Mouse (Mus musculus) right cerebral cortex, postnatal 36 days (tissue): Measurements from ENCODE around the gene Dpp8.

Source experiments
- DNase-seq, 2 experiments: peaks; one replicate each; pipeline ENCODE4 v3.0.0; 2022; ENCODE audit warnings: low spot score in 2 of 2, mixed read lengths in 1 of 2

The Dpp8 gene

DNA sequence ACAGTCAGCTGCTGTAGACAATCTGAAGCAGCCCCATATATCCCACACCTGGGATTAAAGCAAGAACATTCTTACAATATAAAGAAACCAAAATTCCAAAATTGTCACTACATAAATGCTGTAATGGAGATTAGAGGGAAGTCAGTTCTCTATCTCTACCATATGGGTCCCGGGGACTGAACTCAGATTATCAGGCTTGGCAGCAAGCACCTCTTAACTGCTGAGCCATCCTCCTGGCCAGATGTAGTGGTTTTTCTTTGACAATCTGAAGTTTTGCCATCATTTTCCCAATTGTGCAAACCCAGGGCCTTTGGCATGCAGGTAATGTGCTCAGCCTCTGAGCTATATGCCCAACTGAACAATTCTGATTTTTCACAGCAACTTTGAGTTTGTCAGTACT is 53.1 kb downstream of the Dpp8 start:
- no peak for DNase-seq

DNA sequence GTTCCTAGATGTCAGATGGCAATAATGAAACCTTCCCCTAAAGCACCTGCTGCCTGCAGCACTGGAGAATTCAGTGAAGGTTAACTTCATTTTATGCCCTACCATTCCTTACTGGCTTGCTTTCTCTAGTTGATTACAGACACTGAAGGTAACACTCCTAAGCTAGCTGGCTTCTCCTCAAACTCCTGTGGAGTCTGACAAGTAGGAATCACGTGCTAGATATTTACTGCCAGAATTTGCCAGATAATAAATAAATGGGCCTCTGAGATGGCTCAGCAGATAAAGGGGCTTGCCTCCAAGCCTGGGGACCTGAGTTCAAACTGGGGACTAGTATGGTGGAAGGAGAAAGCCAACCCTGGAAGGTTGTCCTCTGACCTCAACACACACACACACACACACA is 54.6 kb downstream of the Dpp8 start:
- DNase-seq: no peak

DNA sequence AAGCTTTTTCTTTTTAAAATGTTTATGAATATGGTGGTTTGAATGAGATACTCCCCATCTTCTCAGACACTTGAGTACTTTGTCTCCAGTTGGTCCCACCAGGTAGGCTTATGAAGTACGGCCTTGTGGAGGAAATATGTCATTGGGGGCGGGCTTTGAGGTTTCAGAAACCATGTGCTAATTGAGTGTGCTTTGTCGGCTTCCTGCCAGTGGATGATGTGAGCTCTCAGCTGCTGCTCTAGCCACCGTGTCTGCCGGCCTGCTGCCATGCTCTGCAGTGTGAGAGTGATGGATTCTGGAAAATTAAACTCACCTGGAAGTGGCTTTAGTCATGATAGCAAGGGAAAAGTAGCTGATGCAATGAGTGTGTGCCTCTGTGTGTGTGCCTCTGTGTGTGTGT is 55.3 kb downstream of the Dpp8 start:
- no peak for DNase-seq

DNA sequence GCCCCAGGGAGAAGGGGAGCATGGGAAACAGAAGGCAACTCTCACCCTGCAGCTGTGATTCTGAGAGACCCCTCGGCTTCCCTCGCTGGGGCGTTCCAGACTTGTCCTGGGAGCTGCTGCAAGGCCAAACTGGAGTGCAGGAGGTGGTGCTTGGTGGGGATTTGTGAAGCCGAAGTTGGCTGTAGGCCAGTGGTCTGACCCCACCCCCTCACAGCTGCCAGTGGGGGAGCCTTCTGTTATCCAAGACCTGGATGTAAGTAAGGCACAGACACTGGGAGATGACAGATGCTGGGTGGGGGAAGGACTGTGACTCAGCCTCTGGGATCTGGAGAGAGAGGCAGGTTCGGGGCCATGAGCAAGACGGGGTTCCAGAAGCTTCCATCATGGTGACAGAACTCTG is 62.0 kb downstream of the Dpp8 start:
- DNase-seq: peak in 1 of 2 experiments; percentile 36

DNA sequence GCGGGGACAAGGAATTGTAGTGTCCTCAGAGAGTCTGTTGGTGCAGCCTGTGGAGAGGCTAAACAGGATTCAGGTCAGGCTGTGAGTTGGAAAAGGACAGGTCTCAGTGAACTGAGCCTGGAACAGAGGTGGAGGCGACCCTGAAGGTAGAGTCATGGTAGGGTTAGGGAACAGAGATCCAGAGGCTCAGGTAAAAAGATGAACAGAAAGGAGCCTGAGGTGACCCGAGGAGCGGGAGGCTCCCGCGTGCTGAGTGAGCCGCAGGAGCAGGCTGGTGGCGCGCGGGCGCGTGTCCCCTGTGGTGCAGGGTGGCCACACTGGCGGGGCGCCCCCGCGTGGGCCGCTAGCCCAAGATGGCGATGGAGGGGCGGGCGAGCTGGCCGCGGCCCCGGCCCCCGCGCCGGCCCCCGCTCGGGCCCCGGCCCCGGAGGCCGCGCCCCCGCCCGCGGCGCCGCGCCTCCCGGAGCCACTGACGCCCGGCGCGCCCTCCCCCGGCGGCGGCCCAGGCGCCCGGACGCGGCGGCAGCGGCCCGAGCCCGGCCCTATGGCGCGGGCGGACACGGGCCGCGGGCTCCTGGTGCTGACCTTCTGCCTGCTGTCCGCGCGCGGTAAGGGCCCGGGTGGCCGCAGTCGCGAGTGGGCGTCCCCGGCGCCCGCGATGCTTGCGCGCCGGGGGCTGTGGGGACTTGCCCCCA is 68.9 kb downstream of the Dpp8 start, which contains the start of gene Igdcc4:
TSS of gene Igdcc4 (plus strand) at position 496 of the 695 bp plus-strand sequence.
- peak in 1 of 2 experiments; percentile 26 for DNase-seq

DNA sequence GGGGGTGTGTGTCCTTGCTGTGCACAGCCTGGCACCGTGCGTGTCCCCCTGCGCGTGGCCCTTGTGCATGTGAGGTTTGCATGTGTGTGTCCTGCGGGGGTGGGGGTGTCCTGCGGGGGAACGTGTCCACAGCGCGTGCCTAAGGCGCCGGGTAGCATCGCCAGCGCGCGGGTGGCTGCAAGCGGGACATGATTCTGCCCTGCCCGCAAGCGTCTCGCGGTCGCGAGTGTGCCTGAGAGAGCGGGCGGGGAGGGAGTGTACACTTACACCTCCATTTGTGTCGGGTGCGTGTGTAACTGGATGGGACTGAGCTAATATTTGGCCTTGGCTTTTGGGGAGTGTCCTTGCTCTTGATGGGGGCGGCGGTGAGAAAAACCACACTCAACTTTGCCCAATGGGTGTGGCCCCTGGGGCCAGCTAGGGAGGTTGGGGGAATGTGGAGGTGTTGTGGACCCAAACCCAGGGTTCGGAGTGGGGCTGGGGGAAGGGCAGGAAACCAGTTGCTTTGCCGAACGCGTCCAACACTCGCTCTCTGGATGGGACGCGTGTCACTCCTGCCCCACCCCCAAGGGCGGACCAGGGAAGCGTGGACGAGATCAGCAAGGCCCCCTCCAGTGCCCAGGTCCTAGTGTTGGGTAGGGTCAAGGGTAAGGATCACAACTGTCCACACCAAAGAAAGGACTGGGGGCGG is 69.6 kb downstream of the Dpp8 start:
- DNase-seq: peak in 1 of 2 experiments; percentile 23

DNA sequence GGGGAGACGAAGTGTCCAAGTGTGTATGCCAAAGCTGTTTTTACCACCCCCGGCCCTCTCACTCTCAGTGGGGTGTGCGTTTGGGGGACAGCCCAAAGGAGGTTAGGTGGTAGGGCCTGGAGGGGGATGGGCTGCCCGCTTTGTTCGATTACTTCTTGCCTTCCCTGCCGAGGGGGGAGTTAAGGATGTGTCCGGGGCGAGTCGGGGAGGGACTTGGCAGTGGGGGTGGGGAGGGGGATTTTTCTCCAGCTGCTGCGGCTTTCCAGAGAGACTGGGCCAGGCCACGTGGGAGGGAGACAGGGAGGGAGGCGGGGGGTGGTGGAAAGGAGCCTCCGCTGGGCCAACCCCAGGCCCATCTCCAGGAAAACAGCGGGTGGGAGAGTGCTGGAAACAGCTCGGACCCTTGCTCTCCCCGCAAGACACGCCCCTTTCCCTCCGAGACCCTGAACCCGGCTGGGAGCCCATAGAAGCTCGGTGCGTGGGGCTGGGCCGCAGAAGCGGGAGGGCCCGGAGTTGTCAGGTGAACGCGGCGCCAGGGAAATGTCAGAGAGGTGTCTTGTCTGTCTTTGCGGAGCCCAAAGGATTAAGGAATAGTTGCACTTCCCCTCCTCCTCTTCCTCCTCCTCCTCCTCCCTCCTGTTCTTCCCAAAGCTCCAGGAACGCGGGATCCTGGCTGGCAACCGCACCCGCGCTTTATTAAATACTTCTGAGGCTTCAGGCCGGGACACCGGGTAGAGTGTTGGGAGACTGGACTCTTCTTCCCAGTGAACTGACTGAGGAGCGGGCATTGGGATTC is 70.4 kb downstream of the Dpp8 start:
- DNase-seq: no peak

DNA sequence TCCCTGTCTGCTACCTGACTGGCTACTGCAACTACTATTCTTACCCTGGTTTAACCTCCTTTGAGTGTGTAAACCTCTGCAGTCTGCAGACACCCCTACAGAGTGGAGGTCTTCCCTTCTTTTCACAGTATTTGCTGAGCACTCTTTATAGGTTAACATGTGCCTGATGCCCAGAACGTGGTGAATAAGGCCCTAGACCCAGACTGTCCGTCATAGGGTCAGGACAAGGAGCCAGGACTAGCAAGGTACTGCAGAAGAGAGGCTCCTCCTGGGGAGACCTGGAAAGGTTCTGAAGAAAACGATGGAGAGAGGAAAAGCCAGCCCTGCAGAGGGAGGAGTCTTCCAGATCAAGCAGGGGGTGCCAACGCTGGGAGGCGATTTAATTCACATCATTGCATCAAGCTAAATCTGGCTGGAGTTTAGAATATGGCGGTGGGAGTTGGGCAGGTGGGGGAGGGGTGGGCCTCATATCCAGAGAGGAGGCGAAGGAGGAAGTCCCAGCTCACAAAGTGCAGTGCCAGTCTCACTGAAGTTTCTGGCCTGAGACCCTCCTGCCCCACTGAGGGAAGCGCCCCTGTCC is 71.0 kb downstream of the Dpp8 start:
- no peak for DNase-seq

DNA sequence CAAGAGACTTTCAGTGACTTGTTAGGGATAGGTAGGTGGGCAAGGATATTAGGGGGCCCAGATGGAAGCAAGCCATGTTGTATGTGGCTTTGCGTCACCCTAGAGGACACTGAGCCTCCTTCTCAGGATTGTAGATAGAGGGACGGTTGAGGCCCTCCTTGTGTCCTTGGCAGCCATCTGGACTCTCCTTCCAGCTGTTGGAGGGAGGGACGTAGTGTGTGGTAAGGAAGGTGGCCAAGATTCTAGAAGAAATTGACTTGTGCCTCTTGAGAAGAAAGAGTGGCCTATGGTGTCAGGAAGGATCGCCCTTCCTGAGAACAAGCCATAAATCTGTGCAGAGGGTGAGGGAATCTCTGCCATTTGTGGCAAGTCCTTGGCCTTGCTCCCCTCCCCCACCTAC is 74.6 kb downstream of the Dpp8 start:
- no peak for DNase-seq

DNA sequence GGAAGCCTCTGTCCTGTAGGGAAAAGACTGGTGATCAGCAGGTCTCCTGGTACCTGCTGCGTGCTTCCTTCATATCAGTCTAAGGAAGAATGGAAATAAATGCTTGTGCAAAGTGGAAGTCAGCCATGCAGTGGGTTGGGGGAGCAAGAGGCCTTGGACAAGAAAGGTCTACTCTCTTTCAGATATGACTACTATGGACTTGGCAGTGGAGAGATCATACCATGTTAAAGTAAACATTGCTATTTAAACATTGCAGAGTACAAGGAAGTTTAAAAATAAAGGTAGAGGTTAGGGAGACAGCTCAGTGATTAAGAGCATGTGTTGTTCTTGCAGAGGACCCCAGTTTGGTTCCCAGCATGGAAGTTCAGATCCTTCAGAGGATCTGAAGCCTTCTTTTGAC is 75.7 kb downstream of the Dpp8 start:
- no peak for DNase-seq

DNA sequence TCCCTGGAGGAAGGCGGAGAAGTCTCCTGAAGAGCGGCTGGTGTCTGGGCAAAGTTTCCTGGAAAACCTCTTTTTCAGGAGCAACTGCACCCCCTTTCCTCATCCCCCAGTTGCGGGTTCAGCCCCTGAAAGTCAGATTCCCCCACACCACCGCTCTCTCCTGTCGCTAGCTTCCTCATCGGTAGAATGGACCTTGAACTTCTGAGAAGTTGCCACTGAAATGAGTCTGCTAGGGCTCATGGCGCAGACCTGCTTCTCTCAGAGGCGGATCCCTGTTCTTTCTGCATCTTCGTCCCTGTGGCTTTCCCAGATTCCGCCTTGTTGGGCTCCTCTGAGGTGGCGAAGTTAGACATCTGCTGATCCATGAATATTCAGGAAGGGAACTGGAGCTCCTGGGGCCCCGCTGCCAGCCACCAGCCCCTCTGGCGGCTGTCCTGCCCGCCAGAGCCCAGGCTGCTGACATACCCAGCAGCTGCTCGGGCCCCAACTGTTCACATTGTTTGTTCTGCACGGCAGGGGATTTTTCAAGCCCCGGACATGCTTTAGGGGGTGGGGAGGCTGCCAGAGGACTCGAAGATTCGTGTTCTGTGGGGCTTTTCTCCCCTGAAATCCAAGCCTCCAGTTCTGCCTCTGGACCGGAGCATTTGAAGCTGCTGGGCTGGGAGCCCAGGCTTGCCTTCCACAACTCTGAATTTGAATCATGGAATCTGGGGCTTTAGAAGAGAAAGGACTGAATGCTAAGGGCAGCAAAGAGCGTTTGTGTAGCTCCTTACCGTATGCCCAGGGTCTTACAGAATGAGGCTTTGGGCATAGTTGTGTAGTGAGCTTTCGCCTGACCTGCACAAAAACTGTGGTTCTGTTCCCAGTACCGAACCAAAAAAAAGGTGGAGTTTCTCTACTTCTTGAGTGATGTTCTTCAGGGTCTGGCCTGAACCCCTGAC is 77.2 kb downstream of the Dpp8 start:
- DNase-seq: peak; percentile 13 to 37

DNA sequence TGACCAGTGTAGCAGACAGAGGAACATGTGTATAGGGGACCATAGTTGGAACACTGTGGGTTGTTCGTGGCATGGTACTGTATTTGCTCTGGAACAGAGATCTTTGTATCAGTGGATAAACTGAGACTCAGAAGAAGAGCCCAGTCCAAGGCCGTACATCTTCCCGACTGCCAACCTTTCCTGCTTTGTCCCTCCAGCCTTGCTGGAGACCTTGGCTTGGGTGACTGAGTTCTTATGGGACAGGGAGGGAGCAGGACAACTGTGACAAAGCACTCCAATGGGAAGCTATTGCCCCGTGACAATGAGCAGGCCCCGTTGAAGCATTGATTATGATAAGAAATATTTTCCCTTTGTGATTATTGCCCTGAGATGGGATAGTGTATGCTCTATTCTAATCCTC is 79.5 kb downstream of the Dpp8 start:
- no peak for DNase-seq

DNA sequence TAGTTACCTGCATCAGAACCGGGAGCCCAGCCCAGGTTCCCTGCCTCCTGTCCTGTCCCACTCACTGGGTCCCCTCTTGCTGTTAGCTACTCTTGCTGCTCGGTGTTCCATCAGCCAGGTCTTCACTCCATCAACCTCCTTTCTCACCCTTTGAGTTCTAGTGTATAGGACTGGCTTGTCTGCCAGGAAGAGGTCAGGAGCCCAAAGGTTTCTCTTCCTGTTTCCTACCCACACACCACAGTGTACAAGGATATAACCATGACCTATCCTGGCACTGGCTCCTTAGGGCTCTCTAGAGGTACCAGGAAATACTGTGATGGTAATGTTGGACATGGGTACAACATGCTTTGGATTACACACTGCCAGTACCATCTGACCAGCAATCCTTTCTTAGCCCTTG is 81.5 kb downstream of the Dpp8 start:
- DNase-seq: no peak

DNA sequence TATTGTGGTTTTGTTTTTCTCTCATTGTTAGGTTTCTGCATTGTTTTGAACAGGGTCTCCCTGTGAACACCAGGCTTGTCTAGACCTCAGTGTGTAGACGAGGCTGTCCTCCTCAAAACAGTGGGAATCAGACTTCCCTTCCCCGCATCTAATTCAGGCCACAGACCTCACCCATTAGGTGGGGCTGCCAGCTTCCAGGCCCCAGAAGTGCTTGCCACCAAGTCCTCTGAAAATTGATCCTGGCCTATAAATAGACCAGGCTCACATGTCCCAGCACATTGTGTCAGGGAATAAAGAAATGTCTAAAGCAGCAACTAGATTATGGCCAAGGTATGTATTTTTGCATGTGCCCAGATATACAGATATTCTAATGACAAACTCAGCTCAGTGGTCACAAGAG is 83.7 kb downstream of the Dpp8 start:
- DNase-seq: no peak

DNA sequence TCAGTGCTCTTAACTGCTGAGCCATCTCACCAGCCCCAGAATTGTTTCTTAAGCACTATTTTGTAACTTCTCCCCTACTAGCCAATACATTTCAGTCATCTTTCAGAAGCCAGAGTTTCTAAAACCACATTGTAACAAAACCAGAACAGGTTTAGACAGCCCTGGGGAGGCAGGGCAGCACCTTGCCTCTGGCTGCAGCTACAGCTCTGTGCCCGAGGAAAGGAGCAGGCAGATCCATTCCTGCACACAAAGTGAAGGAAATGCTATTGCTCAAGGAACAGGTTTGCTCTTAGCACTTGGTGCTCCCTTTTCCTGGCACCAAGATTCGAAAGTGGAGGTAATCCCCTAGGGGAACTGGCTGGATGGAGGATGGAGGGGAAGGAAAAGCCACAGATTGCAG is 85.3 kb downstream of the Dpp8 start:
- no peak for DNase-seq

DNA sequence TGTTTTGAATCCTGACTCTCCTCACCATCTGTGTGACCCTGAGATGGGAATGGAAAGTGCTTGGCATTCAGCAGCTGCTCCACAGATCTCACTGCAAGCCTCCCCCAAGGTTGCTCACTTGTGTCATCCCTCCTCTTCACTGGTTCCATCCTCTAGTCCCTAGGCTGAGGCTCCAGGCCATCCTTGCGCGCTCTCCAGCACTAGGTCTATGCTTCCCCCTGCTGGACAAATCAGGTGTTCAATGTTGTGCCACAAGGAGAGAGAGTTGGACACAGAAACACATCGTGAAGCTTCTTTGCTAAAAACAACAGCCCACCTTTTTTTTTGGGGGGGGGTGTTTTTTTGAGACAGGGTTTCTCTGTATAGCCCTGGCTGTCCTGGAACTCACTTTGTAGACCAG is 88.7 kb downstream of the Dpp8 start:
- peak; percentile 42 to 51 for DNase-seq

DNA sequence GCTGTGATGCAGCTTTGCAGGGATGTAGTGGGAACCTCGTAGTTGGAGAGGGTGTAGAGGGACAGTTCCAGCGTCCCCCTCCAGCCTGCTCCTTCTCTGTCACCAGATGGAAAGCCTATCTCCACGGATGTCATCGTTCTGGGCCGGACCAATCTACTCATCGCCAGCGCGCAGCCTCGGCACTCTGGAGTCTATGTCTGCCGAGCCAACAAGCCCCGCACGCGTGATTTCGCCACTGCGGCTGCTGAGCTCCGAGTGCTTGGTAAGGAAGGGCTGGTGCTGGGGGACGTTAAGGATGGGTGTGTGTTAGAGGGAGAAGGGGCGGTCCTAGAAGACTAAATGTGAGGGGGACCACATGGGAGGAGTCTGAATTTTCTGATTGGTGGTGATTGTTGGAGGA is 90.3 kb downstream of the Dpp8 start:
- DNase-seq: peak; percentile 75 to 76

DNA sequence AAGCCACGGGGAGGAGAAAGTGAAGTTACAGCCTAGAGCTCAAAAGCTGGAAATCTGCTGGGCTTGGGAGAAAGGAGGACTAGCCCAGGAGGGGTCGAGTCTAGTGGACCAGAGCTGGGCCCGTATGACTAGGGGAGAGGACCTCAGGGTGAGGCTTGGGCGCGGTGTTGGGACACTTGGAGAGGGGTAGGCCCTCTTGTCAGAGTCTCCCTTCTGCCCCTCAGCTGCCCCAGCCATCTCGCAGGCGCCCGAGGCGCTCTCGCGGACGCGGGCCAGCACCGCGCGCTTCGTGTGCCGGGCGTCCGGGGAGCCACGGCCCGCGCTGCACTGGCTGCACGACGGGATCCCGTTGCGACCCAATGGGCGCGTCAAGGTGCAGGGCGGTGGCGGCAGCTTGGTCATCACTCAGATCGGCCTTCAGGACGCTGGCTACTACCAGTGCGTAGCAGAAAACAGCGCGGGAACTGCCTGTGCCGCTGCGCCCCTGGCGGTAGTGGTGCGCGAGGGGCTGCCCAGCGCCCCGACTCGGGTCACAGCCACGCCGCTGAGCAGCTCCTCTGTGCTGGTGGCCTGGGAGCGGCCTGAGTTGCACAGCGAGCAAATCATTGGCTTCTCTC is 91.4 kb downstream of the Dpp8 start:
- DNase-seq: no peak

DNA sequence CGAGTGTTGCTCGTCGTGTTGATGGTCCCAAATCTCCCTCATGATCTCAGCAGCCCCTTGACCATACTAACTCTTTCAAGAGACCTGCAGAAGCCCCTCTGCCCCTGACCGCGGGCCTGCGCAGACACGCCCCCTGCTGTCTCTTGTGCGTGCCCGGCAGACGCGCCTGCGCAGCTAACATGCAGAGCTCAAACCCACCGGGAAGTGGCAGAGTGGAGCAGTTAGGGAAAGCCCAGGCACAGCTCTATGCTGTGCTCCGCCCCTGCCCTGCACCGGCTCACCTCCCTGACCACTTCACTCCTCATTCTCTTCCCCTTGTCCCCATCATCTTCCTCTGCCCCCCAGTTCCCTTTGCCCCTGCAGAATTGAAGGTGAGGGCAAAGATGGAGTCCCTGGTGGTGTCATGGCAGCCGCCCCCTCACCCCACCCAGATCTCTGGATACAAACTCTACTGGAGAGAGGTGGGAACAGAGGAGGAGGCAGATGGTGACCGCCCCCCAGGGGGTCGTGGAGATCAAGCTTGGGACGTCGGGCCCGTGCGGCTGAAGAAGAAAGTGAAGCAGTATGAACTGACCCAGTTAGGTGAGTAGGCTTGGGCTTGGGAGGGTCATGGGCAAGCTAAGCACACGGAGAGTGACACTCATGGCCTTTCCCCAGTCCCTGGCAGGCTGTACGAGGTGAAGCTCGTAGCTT is 96.1 kb downstream of the Dpp8 start:
- DNase-seq: no peak

DNA sequence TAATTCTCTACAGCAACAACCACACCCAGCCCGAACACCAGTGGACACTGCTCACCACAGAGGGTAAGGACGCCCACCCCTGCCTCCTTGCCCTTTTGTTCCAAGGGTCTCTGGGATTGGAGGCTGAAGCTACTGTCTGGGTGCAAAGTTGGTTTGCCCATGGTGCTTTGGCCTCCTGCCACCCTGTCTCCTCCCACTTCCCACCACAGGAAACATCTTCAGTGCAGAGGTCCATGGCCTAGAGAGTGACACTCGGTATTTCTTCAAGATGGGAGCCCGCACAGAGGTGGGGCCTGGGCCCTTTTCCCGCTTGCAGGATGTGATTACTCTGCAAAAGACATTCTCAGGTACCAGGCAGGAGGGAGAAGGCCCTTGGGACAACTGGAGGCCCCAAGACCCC is 99.5 kb downstream of the Dpp8 start:
- DNase-seq: no peak
